Mouse (Mus musculus) MEL (cell line): ENCODE measurements around the gene Lrrc74a. TPM values are rescaled to one million over a fixed set of nuclear protein-coding genes. Genes with fewer than 3 reads are reported as not detected.
A peak's percentile ranks its signal among the peaks of the same experiment; 100 is the strongest.

Experiments
- DNase-seq: peaks from one replicate; pipeline ENCODE4 v3.0.0; 2011; ENCODE audit warnings: low read depth, low spot score
- H3K27ac ChIP-seq: 2 replicates; pipeline ENCODE4 v1.5.1; 2012; ENCODE audit warnings: low read depth, mild to moderate bottlenecking, control low read depth, low read length, moderate library complexity; ENCODE audit not compliant: control insufficient read depth
- H3K27me3 ChIP-seq, 2 experiments: fragments of 150-350 bp in 1 of 2; sonication (generic) in 1 of 2; 2 replicates each; pipeline ENCODE4 v1.6.1; 2012; ENCODE audit warnings: low read length in 2 of 2, mild to moderate bottlenecking in 2 of 2, improper control_type of control experiment in 1 of 2, moderate library complexity in 1 of 2; ENCODE audit not compliant: insufficient read depth in 2 of 2, control insufficient read depth in 1 of 2
- H3K36me3 ChIP-seq, 2 experiments: 2 replicates each; pipeline ENCODE4 v1.6.1; 2012 to 2014; ENCODE audit warnings: low read length in 2 of 2, improper control_type of control experiment in 1 of 2, inconsistent platforms in 1 of 2, mild to moderate bottlenecking in 1 of 2; ENCODE audit not compliant: insufficient read depth in 2 of 2, control insufficient read depth in 1 of 2
- H3K4me1 ChIP-seq, 2 experiments: fragments of 150-350 bp in 1 of 2; sonication (generic) in 1 of 2; 2 replicates each; pipeline ENCODE4 v1.6.1; 2012; ENCODE audit warnings: low read length in 2 of 2, improper control_type of control experiment in 1 of 2, mild to moderate bottlenecking in 1 of 2; ENCODE audit not compliant: insufficient read depth in 2 of 2, control insufficient read depth in 1 of 2
- H3K4me3 ChIP-seq, 2 experiments: fragments of 150-350 bp in 1 of 2; sonication (generic) in 1 of 2; 2 replicates each; pipeline ENCODE4 v1.5.1; 2012; ENCODE audit warnings: low read depth in 2 of 2, low read length in 2 of 2, mild to moderate bottlenecking in 2 of 2, moderate library complexity in 2 of 2, control low read depth in 1 of 2, improper control_type of control experiment in 1 of 2; ENCODE audit not compliant: control insufficient read depth in 1 of 2, insufficient read depth in 1 of 2
- H3K79me2 ChIP-seq: 2 replicates; pipeline ENCODE4 v1.6.1; 2012; ENCODE audit warnings: mild to moderate bottlenecking, low read length, moderate library complexity; ENCODE audit not compliant: control insufficient read depth, poor library complexity, insufficient read depth
- H3K9ac ChIP-seq: 2 replicates; pipeline ENCODE4 v1.6.1; 2012; ENCODE audit warnings: low read depth, mild to moderate bottlenecking, control low read depth, low read length, moderate library complexity; ENCODE audit not compliant: control insufficient read depth, poor library complexity, severe bottlenecking
- H3K9me3 ChIP-seq: fragments of 150-350 bp; sonication (generic); replicated peaks from 2 replicates; pipeline ENCODE4 v1.6.1; 2012; ENCODE audit warnings: mild to moderate bottlenecking, low read length, improper control_type of control experiment, moderate library complexity; ENCODE audit not compliant: insufficient read depth
- BHLHE40 ChIP-seq: IDR thresholded peaks from 2 replicates; pipeline ENCODE4 v1.6.1; 2012; ENCODE audit warnings: low read depth, mild to moderate bottlenecking, inconsistent platforms, low read length, improper control_type of control experiment, borderline replicate concordance
- CHD1 ChIP-seq: IDR thresholded peaks from 2 replicates; pipeline ENCODE4 v1.6.1; 2012; ENCODE audit warnings: low read depth, mild to moderate bottlenecking, inconsistent platforms, low read length, improper control_type of control experiment
- CHD2 ChIP-seq: IDR thresholded peaks from 2 replicates; pipeline ENCODE4 v1.6.1; 2011; ENCODE audit warnings: low read length, improper control_type of control experiment
- CTCF ChIP-seq, 3 experiments: IDR thresholded peaks in 2 of 3; conservative IDR thresholded peaks in 1 of 3; 2 replicates each; pipeline ENCODE4 v1.5.1; 2011 to 2012; ENCODE audit warnings: low read length in 3 of 3, low read depth in 2 of 3, mild to moderate bottlenecking in 2 of 3, improper control_type of control experiment in 1 of 3, inconsistent platforms in 1 of 3, mixed read lengths in 1 of 3, moderate library complexity in 1 of 3; ENCODE audit not compliant: control insufficient read depth in 1 of 3, insufficient read depth in 1 of 3, poor library complexity in 1 of 3, severe bottlenecking in 1 of 3
- ELF1 ChIP-seq: IDR thresholded peaks from 2 replicates; pipeline ENCODE4 v1.6.1; 2014; ENCODE audit warnings: low read depth, mild to moderate bottlenecking, inconsistent platforms, low read length, improper control_type of control experiment, moderate library complexity
- ETS1 ChIP-seq: IDR thresholded peaks from 2 replicates; pipeline ENCODE4 v1.6.1; 2012; ENCODE audit warnings: low read depth, mild to moderate bottlenecking, inconsistent platforms, low read length, improper control_type of control experiment, moderate library complexity
- GABPA ChIP-seq: IDR thresholded peaks from 2 replicates; pipeline ENCODE4 v1.6.1; 2012; ENCODE audit warnings: low read depth, mild to moderate bottlenecking, inconsistent platforms, low read length, improper control_type of control experiment, moderate library complexity
- GATA1 ChIP-seq: IDR thresholded peaks from 2 replicates; pipeline ENCODE4 v1.6.1; 2011; ENCODE audit warnings: low read depth, low read length, improper control_type of control experiment
- HCFC1 ChIP-seq: IDR thresholded peaks from 2 replicates; pipeline ENCODE4 v1.6.1; 2012; ENCODE audit warnings: low read depth, mild to moderate bottlenecking, inconsistent platforms, low read length, improper control_type of control experiment, moderate library complexity
- JUND ChIP-seq: IDR thresholded peaks from 2 replicates; pipeline ENCODE4 v1.6.1; 2011; ENCODE audit warnings: low read depth, mild to moderate bottlenecking, improper control_type of control experiment, low read length
- KAT2A ChIP-seq: conservative IDR thresholded peaks from 2 replicates; pipeline ENCODE4 v1.6.1; 2012; ENCODE audit warnings: low read depth, low read length, improper control_type of control experiment, inconsistent platforms
- MAFK ChIP-seq: IDR thresholded peaks from 2 replicates; pipeline ENCODE4 v1.6.1; 2011; ENCODE audit warnings: low read depth, mild to moderate bottlenecking, low read length, improper control_type of control experiment, borderline replicate concordance
- MAZ ChIP-seq: IDR thresholded peaks from 2 replicates; pipeline ENCODE4 v1.6.1; 2012; ENCODE audit warnings: low read depth, mild to moderate bottlenecking, inconsistent platforms, low read length, improper control_type of control experiment
- MXI1 ChIP-seq: IDR thresholded peaks from 2 replicates; pipeline ENCODE4 v1.6.1; 2011; ENCODE audit warnings: mild to moderate bottlenecking, low read depth, low read length, improper control_type of control experiment
- POLR2A ChIP-seq, 2 experiments: IDR thresholded peaks; 2 replicates each; pipeline ENCODE4 v1.6.1; 2011 to 2012; ENCODE audit warnings: low read length in 2 of 2, mild to moderate bottlenecking in 2 of 2, control low read depth in 1 of 2, improper control_type of control experiment in 1 of 2, low read depth in 1 of 2, moderate library complexity in 1 of 2; ENCODE audit not compliant: control insufficient read depth in 1 of 2, insufficient read depth in 1 of 2, poor library complexity in 1 of 2
- POLR2AphosphoS5 ChIP-seq: IDR thresholded peaks from 2 replicates; pipeline ENCODE4 v1.6.1; 2012; ENCODE audit warnings: low read depth, borderline replicate concordance, mild to moderate bottlenecking, inconsistent platforms, low read length, moderate library complexity, mixed read lengths
- RAD21 ChIP-seq: IDR thresholded peaks from 2 replicates; pipeline ENCODE4 v1.6.1; 2011; ENCODE audit warnings: mild to moderate bottlenecking, low read depth, low read length, improper control_type of control experiment
- RCOR1 ChIP-seq: IDR thresholded peaks from 2 replicates; pipeline ENCODE4 v1.6.1; 2012; ENCODE audit warnings: low read depth, mild to moderate bottlenecking, inconsistent platforms, low read length, improper control_type of control experiment
- SMC3 ChIP-seq: IDR thresholded peaks from 2 replicates; pipeline ENCODE4 v1.6.1; 2011; ENCODE audit warnings: low read depth, low read length, improper control_type of control experiment
- TAL1 ChIP-seq: IDR thresholded peaks from 2 replicates; pipeline ENCODE4 v1.6.1; 2012; ENCODE audit warnings: mild to moderate bottlenecking, inconsistent platforms, low read length, moderate library complexity, mixed read lengths
- TBP ChIP-seq: IDR thresholded peaks from 2 replicates; pipeline ENCODE4 v1.8.0; 2011; ENCODE audit warnings: low read depth, low read length, improper control_type of control experiment
- TCF12 ChIP-seq: IDR thresholded peaks from 2 replicates; pipeline ENCODE4 v1.6.1; 2014; ENCODE audit warnings: low read depth, mild to moderate bottlenecking, inconsistent platforms, low read length, improper control_type of control experiment, moderate library complexity
- USF2 ChIP-seq, 2 experiments: IDR thresholded peaks; 2 replicates each; pipeline ENCODE4 v1.6.1; 2011 to 2012; ENCODE audit warnings: improper control_type of control experiment in 2 of 2, low read length in 2 of 2, borderline replicate concordance in 1 of 2, inconsistent platforms in 1 of 2, low read depth in 1 of 2, mild to moderate bottlenecking in 1 of 2; ENCODE audit not compliant: insufficient read depth in 1 of 2
- ZKSCAN1 ChIP-seq: IDR thresholded peaks from 2 replicates; pipeline ENCODE4 v1.6.1; 2012; ENCODE audit warnings: low read depth, mild to moderate bottlenecking, inconsistent platforms, low read length, improper control_type of control experiment, moderate library complexity
- ZNF384 ChIP-seq: IDR thresholded peaks from 2 replicates; pipeline ENCODE4 v1.6.1; 2012; ENCODE audit warnings: low read depth, mild to moderate bottlenecking, inconsistent platforms, low read length, improper control_type of control experiment
- polyA plus RNA-seq, 2 experiments: library from polyadenylated mRNA; stranded (reverse) in 1 of 2; unstranded in 1 of 2; fragments of >175 nt in 1 of 2; fragments of >200 nt in 1 of 2; gene quantifications; 2 replicates each; pipeline versions ENCODE4 v1.2.1 to v1.2.4; 2012; ENCODE audit warnings: low replicate concordance in 2 of 2, low read depth in 1 of 2; ENCODE audit not compliant: insufficient read length in 2 of 2, insufficient read depth in 1 of 2, missing spikeins in 1 of 2
- total RNA-seq: library from RNA; depleted of rRNA; stranded (reverse); fragments of 300-350 nt; gene quantifications from 2 replicates; pipeline ENCODE4 v1.2.3, GENCODE M21; 2012

Lrrc74a gene
- total and polyA plus RNA-seq, 3 experiments, result not detected

DNA sequence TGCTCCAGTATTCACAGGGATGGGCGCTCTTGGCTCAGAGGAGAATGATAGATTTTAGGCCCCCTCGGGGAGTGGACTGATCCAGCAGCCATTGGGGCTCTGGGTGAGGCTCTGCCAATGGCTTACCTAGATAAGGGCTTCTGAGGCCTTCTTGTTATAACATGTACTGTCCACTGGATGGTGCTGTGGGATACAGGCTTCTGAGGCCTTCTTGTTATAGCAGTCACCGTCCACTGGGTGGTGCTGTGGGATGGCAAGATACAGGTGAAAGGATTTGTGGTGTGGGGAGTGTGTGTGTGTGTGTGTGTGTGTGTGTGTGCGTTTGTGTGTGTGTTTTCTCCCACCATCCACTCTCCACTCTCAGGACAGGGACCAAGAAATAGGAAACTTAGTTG lies 61.7 kb downstream of the Lrrc74a start (continued):
- peak; percentile 41; the same call in 1 of the 2 replicates for TF ChIP-seq TCF12
- peak; percentile 60 for TF ChIP-seq HCFC1

DNA sequence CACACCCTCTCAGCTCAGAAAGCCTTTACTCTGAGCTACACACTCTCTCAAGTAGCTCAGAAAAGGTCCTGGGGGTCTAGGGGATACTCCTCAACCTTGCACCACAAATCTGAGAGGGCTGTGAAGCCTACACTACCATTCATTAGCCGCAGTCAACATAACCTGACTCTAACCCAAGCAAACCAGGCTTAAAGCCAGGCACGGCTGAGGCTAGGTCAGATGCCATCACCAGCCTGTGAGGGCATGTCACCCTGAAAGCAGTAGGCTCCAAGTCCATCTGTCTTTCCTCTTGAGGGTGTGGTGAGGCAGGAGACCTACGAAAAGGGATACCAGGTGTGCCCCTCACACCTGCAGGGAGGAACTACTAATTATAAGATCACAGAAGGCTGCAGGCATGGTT lies 62.2 kb downstream of the Lrrc74a start:
- Histone ChIP-seq H3K9ac (no peak overlapping the region), H3K4me1 (peaks cover 2 to 19% of the 10 kb centered on the region in 2 experiments; a peak in 3 of 4 replicates)

DNA sequence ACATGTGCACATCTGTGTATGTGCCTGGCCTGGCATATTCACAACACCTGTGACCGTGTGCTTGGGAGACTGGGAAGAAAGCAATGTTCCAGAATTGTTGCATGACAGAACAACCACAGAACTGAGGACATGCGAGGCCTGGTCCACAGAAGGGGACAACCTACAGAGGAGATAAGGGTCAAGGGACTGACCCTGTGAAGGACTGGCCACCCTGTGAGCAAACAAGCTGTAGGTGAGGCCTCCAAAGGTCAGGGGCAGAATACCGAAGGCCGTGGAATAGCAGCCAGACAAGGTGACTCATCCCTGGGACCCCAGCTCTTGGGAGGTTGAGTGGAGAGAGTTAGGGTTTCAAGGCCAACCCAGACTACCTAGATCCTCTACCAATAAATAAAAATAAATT lies 63.6 kb downstream of the Lrrc74a start:
- Histone ChIP-seq H3K4me3 (no peak overlapping the region), H3K36me3 (peaks cover 0 to 8% of the 10 kb centered on the region in 2 experiments; a peak in 2 of 4 replicates), H3K27ac (no peak overlapping the region), H3K4me1 (peaks cover 5 to 27% of the 10 kb centered on the region in 2 experiments; a peak in 3 of 4 replicates), H3K9ac (no peak overlapping the region), H3K9me3 (no peaks in the 10 kb centered on the region), H3K27me3 (no peaks in the 10 kb centered on the region), H3K79me2 (no peaks in the 10 kb centered on the region)
- no peak for TF ChIP-seq TBP
- TF ChIP-seq POLR2A (IDR thresholded peaks at IDR 0.05; ENCODE audit: control insufficient read depth in 1 of 2, insufficient read depth in 1 of 2, low read depth in 1 of 2, low read length in 2 of 2, poor library complexity in 1 of 2), result no peak
- TF ChIP-seq GATA1, result no peak
- TF ChIP-seq POLR2AphosphoS5, result no peak
- no peak for TF ChIP-seq MXI1
- TF ChIP-seq TAL1, result no peak
- no peak for TF ChIP-seq ZNF384
- no peak for TF ChIP-seq HCFC1
- no peak for TF ChIP-seq BHLHE40
- no peak for TF ChIP-seq CHD2
- TF ChIP-seq RCOR1, result no peak
- TF ChIP-seq GABPA, result no peak
- no peak for TF ChIP-seq MAFK
- no peak for TF ChIP-seq USF2 (IDR thresholded peaks at IDR 0.05; ENCODE audit: borderline replicate concordance in 1 of 2, insufficient read depth in 1 of 2, low read depth in 1 of 2, low read length in 2 of 2)
- no peak for TF ChIP-seq TCF12
- no peak for TF ChIP-seq RAD21
- TF ChIP-seq JUND, result no peak
- no peak for TF ChIP-seq ETS1
- no peak for TF ChIP-seq KAT2A
- DNase-seq, result no peak

More for the DNA sequence above, 62.2 kb downstream of the Lrrc74a start:
- H3K27me3 ChIP-seq, result no peaks in the 10 kb centered on the region
- no peak for DNase-seq
- no peaks in the 10 kb centered on the region for H3K79me2 ChIP-seq
- TF ChIP-seq MXI1, result no peak
- no peak for TF ChIP-seq ELF1
- TF ChIP-seq SMC3, result no peak
- no peak for TF ChIP-seq POLR2A (IDR thresholded peaks at IDR 0.05; ENCODE audit: control insufficient read depth in 1 of 2, insufficient read depth in 1 of 2, low read depth in 1 of 2, low read length in 2 of 2, poor library complexity in 1 of 2)
- no peak for TF ChIP-seq ZKSCAN1
- no peak for TF ChIP-seq GABPA
- no peak for TF ChIP-seq MAZ
- no peak for TF ChIP-seq CTCF (IDR thresholded peaks at IDR 0.05 in 2 of 3, conservative IDR thresholded peaks at IDR 0.05 in 1 of 3; ENCODE audit: control insufficient read depth in 1 of 3, insufficient read depth in 1 of 3, low read depth in 2 of 3, low read length in 3 of 3, poor library complexity in 1 of 3, severe bottlenecking in 1 of 3)
- TF ChIP-seq TBP, result no peak
- no peak for TF ChIP-seq RCOR1
- TF ChIP-seq GATA1, result no peak
- TF ChIP-seq CHD1, result no peak
- no peak overlapping the region for H3K4me3 ChIP-seq
- H3K9me3 ChIP-seq, result no peaks in the 10 kb centered on the region
- H3K27ac ChIP-seq, result no peak overlapping the region
- H3K36me3 ChIP-seq, result peaks cover 0 to 5% of the 10 kb centered on the region in 2 experiments; a peak in 2 of 4 replicates
